Mouse (Mus musculus): Measurements from ENCODE around the gene Polr2h. TPM values are rescaled to one million over a fixed set of nuclear protein-coding genes. Genes with fewer than 3 reads are reported as not detected.

Gene Polr2h
- polyA plus RNA-seq, 1 experiment from 2014 or later = 155 TPM

DNA sequence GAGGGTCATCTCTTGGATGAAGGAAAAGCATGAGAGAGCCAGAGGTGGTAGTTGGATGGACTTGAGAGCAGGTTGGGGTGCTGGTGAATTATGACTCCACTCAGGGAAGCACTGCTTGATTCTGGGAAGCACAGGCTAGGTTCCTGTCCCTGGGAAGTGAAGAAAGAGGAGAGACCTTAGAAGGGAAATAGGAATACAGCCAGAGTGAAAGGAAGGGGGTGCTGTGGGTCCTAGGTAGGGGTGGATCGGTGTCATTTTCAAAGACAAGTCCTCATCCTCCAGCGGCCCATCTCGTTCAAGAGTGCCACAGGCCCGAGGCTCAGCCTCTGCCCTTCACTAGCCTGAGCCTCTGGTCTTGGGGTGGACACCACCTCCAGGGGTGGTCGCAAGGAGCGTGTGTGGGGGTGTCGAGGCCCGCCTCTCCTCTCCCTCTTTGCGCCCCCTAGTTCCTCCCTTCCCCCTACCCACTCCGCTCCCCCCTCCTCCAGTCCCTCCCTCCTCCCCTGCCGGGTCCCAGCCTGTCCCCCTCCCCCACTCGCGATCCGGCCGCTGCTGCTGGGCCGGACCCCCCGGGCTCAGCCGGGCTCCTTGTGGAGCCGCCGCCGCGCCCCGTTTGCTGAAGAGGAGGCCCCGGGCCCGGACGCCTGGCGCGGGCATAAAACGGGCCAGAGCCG lies 14.9 kb downstream of the Polr2h start:
- peaks cover 68% of the 10 kb centered on the region for H3K27me3 ChIP-seq (ENCODE audit: poor library complexity, severe bottlenecking)
- DNase-seq (ENCODE audit: extremely low spot score, low spot score) = peak; percentile 33
- H3K27ac ChIP-seq = peak overlapping the region; percentile 91
- H3K9me3 ChIP-seq = no peaks in the 10 kb centered on the region
- H3K36me3 ChIP-seq (replicated peaks) = no peaks in the 10 kb centered on the region
- peak overlapping the region; percentile 79 for H3K4me3 ChIP-seq
- peaks cover 39% of the 10 kb centered on the region for H3K4me1 ChIP-seq
- WGBS = under 1% methylated on average over 28 of the region's 30 CpGs

DNA sequence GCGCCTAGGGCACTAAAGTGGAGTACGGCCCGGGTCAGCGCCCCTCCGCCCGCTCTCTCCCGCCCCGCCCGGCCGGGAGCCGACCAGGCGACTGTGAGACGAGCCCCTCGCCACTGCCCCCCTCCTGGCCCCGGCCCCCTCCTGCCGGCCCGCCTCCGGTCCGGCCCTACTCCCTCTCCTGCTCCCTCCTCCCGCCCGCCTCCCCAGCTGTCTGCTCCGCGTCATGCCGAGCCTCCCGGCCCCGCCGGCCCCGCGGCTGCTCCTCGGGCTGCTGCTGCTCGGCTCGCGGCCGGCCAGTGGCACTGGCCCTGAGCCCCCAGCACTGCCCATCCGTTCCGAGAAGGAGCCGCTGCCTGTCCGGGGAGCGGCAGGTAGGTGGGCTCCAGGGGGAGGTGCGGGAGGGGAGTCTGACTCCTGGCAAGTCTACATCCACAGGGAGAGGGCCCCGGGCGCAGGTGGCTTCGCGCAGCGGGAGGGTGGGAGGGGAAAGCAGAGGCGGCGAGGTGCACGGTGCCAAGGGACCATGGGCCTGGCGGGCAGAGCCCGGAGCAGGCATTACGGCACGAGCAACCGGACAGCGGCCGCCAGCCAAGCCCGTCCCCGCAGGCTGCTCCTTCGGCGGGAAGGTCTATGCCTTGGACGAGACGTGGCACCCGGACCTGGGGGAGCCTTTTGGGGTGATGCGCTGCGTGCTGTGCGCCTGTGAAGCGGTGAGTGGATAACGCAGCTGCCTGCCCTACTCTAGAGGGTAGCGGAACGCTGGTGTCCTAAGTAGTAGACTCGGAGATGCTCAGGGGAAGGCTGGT lies 15.7 kb downstream of the Polr2h start, which contains the start of gene Chrd:
TSS of gene Chrd (plus strand) at position 203 of the 806 bp plus-strand sequence.
- Histone ChIP-seq H3K36me3 (replicated peaks) (no peaks in the 10 kb centered on the region), H3K4me3 (peak within 1 kb of the TSS; percentile 79), H3K27ac (peak within 1 kb of the TSS; percentile 91), H3K9me3 (no peaks in the 10 kb centered on the region), H3K4me1 (peaks cover 39% of the 10 kb centered on the region), H3K27me3 (ENCODE audit: poor library complexity, severe bottlenecking) (peaks cover 68% of the 10 kb centered on the region)
- under 1% methylated on average over 61 of the region's 70 CpGs for WGBS
- peak; percentile 69 for DNase-seq (ENCODE audit: extremely low spot score, low spot score)

DNA sequence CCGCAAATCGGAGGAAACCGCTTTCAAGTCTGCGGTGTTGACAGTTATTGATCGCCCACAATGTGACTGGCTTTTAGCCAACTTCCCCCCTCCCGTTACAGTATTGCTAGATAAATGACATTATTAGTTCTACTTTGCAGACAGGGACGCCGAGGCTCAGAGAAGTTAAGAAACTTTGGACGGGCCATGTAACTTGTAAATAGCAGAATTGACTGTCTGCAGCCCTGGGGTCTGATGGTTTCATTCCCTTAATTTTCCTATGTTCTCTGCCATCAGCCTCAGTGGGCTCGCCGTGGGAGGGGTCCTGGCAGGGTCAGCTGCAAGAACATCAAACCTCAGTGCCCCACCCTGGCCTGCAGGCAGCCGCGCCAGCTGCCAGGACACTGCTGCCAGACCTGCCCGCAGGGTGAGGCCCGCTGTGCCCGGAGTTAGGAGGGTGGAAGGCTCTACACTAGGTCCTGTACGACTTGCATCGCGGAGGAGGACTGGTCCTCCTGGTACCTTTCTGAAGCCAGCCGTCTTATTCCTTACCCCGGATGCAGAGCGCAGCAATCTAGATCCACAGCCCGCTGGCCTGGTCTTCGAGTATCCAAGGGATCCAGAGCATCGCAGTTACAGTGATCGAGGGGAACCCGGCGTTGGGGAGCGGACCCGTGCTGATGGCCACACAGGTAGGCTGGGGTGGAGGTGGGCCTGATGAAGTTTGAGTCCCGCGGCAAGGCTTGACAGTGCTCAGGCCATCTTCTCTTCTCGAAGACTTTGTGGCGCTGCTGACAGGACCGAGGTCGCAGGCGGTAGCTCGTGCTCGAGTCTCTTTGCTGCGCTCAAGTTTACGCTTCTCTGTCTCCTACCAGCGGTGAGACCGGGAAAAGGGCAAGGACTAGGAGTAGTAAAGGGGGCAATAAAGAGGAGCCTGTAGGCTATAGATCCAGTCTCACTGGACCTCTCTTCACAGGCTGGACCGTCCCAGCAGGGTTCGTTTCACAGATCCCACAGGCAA lies 16.6 kb downstream of the Polr2h start, which contains the start of gene Thpo:
TSS of gene Thpo (minus strand) at position 781 of the 1,000 bp plus-strand sequence.
- Histone ChIP-seq H3K36me3 (replicated peaks) (no peaks in the 10 kb centered on the region), H3K4me3 (peak within 1 kb of the TSS; percentile 79), H3K27me3 (ENCODE audit: poor library complexity, severe bottlenecking) (peaks cover 68% of the 10 kb centered on the region), H3K9me3 (no peaks in the 10 kb centered on the region), H3K4me1 (peaks cover 39% of the 10 kb centered on the region), H3K27ac (peak within 1 kb of the TSS; percentile 91)
- DNase-seq (ENCODE audit: extremely low spot score, low spot score) = peak; percentile 39
- WGBS = 3% methylated on average over 45 of the region's 45 CpGs

DNA sequence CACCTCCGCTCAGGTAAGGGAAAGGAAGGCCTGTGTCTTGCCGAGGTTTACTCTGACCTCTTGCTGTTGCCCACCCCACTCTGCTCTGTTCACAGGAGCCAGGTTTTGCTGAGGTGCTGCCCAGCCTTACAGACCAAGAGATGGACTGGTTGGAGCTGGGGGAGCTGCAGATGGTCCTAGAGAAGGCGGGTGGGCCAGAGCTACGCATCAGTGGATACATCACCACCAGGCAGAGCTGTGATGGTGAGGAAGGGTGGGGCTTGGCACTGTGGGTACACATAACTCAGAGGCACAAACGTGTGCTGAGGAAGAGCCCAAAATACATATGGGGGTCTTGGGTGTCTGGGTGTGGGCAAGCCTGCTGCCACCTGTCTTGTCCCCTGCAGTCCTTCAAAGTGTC lies 18.2 kb downstream of the Polr2h start:
- Histone ChIP-seq H3K4me1 (peaks cover 30% of the 10 kb centered on the region), H3K36me3 (replicated peaks) (no peaks in the 10 kb centered on the region; the same call in 1 of the 2 replicates), H3K4me3 (no peak overlapping the region), H3K27me3 (ENCODE audit: poor library complexity, severe bottlenecking) (peaks cover 62% of the 10 kb centered on the region), H3K27ac (no peak overlapping the region), H3K9me3 (no peaks in the 10 kb centered on the region)
- no peak for DNase-seq (ENCODE audit: extremely low spot score, low spot score)
- WGBS = 87% methylated on average over 5 of the region's 5 CpGs

DNA sequence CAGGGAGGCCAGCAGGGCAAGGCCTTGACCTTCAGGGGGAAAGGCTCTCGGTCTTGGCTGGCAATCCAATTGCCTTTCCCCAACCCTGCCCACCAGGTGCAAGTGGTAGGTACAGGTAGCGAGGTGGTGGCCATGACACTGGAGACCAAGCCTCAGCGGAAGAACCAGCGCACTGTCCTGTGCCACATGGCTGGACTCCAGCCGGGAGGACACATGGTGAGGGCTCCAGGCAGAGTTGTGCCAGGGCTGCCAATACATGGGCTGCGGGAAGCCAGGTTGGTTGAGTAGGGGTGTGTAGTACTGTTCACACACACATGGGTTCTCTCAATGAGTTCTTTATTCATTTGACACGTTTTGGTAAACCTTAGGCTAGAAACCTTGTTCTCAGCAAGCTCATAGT lies 18.7 kb downstream of the Polr2h start:
- DNase-seq (ENCODE audit: extremely low spot score, low spot score) = no peak
- WGBS = 92% methylated on average over 7 of the region's 7 CpGs
- H3K27ac ChIP-seq = no peak overlapping the region
- H3K9me3 ChIP-seq = no peaks in the 10 kb centered on the region
- no peak overlapping the region for H3K4me3 ChIP-seq
- H3K4me1 ChIP-seq = peaks cover 30% of the 10 kb centered on the region
- peaks cover 62% of the 10 kb centered on the region for H3K27me3 ChIP-seq (ENCODE audit: poor library complexity, severe bottlenecking)
- H3K36me3 ChIP-seq (replicated peaks) = no peaks in the 10 kb centered on the region; the same call in 1 of the 2 replicates

DNA sequence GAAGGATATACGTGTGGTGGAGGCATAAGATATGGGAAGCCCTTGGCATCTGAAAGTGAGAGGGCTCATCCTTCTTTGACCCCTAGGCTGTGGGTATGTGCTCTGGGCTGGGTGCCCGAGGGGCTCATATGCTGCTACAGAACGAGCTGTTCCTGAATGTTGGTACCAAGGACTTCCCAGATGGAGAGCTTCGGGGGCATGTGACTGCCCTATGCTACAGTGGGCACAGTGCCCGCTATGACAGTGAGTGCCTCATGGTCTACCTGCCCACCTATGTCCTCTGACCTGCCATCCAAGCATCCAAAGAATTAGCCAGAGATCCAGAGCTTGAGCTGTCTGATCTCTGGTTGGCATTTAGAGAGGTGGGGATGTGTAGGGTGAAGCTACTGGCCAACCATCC lies 19.4 kb downstream of the Polr2h start:
- DNase-seq (ENCODE audit: extremely low spot score, low spot score) = no peak
- 86% methylated on average over 5 of the region's 5 CpGs for WGBS
- Histone ChIP-seq H3K4me3 (no peak overlapping the region), H3K9me3 (no peaks in the 10 kb centered on the region), H3K36me3 (replicated peaks) (no peaks in the 10 kb centered on the region; the same call in 1 of the 2 replicates), H3K27ac (no peak overlapping the region), H3K27me3 (ENCODE audit: poor library complexity, severe bottlenecking) (peaks cover 56% of the 10 kb centered on the region), H3K4me1 (peaks cover 27% of the 10 kb centered on the region)

DNA sequence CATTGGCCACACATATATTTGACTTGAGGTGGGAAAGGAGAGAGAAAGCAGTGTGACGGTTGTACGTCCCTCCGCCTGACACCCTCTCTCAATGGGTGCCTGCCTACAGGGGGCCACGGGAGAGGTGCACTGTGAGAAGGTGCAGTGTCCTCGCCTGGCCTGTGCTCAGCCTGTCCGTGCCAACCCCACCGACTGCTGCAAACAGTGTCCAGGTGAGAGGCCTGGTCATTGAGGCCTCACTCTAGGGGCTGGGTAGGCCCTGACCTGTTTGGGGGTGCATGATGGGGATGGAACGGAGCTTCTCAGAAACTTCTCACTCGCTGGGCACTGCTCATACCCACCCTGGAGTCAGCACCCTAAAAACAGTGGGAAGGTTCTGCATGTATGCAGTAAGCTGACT lies 22.4 kb downstream of the Polr2h start:
- Histone ChIP-seq H3K27ac (no peak overlapping the region), H3K4me3 (no peak overlapping the region), H3K36me3 (replicated peaks) (no peaks in the 10 kb centered on the region; the same call in 1 of the 2 replicates), H3K9me3 (no peaks in the 10 kb centered on the region), H3K4me1 (no peaks in the 10 kb centered on the region), H3K27me3 (ENCODE audit: poor library complexity, severe bottlenecking) (peaks cover 26% of the 10 kb centered on the region)
- DNase-seq (ENCODE audit: extremely low spot score, low spot score) = no peak
- 89% methylated on average over 9 of the region's 9 CpGs for WGBS

DNA sequence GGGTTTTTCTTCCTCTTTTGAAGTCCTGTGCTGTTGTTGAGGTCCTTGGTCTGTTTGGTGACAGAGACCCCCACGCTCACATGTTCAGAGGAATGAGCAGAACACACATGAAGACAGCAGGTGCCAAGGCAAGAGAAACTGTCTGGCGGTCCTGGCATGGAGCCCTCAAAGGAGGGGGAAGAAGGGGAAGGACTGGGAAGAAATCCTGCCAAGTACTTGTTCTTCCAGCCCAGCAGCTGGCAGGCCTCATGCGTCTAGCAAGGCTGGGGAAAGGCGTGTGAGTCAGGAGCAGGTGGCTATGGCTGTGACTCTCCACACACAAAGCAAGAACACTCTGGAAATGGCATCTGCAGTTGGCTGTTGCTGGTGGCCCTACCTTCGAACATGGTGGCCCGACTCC lies 29.2 kb downstream of the Polr2h start:
- WGBS = 85% methylated on average over 6 of the region's 6 CpGs
- no peak overlapping the region for H3K4me3 ChIP-seq
- no peaks in the 10 kb centered on the region for H3K9me3 ChIP-seq
- no peaks in the 10 kb centered on the region for H3K27me3 ChIP-seq (ENCODE audit: poor library complexity, severe bottlenecking)
- H3K4me1 ChIP-seq = no peaks in the 10 kb centered on the region
- H3K27ac ChIP-seq = no peak overlapping the region
- no peaks in the 10 kb centered on the region for H3K36me3 ChIP-seq (replicated peaks)
- DNase-seq (ENCODE audit: extremely low spot score, low spot score) = no peak

DNA sequence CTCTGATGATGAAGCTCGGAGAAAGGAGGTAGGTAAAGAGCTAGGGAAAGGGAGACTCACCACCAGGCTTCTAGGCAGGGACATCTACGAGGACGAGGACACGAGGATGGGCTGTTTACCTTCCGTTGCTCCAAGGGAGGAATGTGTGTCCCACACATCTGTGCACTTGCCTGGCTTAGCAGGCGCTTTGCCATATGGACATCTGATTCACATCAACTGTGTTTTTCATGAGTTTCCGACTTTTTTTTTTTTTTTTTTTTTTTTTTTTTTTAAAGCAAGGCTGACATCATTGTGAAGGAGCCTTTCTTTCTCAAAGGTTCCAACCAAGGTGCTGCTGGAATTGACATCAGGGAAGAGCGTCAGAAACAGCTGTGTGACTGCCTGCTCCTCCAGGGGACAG lies 33.1 kb downstream of the Polr2h start:
- no peak for DNase-seq (ENCODE audit: extremely low spot score, low spot score)
- no peak overlapping the region for H3K4me3 ChIP-seq

DNA sequence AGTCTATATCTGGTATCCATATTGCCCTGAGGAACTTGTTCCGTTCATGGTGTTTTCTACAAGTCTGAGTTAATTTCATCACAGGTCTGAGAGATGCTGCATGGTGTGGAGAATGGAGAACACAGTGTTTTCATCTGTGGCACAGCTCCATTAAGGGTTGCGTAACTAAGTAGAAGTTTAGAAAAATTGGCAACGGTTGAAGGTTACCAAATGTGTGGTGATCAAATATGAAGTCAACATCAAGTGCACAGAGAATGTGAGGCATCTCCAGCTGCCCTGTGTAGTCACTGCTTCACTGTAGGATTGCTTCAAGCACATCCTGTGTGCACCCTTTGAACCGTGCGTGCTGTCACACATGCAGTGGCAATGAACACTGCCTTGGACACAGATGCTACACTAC lies 38.6 kb downstream of the Polr2h start:
- no peak for DNase-seq (ENCODE audit: extremely low spot score, low spot score)
- no peaks in the 10 kb centered on the region for H3K27me3 ChIP-seq (ENCODE audit: poor library complexity, severe bottlenecking)
- H3K4me1 ChIP-seq = 0 out of 2 replicates have a peak, but pooled peaks cover 3% of the 10 kb centered on the region
- no peaks in the 10 kb centered on the region for H3K9me3 ChIP-seq
- H3K4me3 ChIP-seq = no peak overlapping the region
- no peaks in the 10 kb centered on the region for H3K36me3 ChIP-seq (replicated peaks)
- H3K27ac ChIP-seq = no peak overlapping the region
- 94% methylated on average over 5 of the region's 5 CpGs for WGBS

More for the DNA sequence above, 33.1 kb downstream of the Polr2h start:
- no peaks in the 10 kb centered on the region for H3K4me1 ChIP-seq
- no peaks in the 10 kb centered on the region for H3K36me3 ChIP-seq (replicated peaks)
- H3K9me3 ChIP-seq = no peaks in the 10 kb centered on the region
- no peaks in the 10 kb centered on the region for H3K27me3 ChIP-seq (ENCODE audit: poor library complexity, severe bottlenecking)
- WGBS = 63% methylated on average over 8 of the region's 8 CpGs
- H3K27ac ChIP-seq = no peak overlapping the region

DNA sequence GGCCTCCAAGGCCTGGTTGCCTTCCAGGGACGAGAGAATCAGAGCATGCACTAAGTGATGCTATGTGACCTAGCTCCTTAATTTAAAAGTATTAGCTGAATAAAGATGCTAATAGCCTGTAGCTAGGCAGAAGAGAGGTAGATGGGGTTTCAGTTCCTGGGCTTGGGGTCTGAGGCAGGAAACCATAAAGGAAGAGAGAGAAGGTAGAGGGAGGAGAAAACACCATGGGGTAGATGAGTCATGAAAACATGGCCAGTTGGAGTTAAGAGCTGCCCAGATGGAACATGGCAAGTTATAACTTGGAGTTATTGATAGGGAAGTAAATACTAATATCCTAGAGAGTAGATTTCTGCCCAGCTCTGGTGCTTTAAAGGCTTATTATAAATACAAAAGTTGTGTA lies 39.9 kb downstream of the Polr2h start:
- no peak overlapping the region for H3K27ac ChIP-seq
- DNase-seq (ENCODE audit: extremely low spot score, low spot score) = no peak
- H3K4me3 ChIP-seq = no peak overlapping the region
- H3K27me3 ChIP-seq (ENCODE audit: poor library complexity, severe bottlenecking) = no peaks in the 10 kb centered on the region
- H3K4me1 ChIP-seq = 0 out of 2 replicates have a peak, but pooled peaks cover 3% of the 10 kb centered on the region
- H3K9me3 ChIP-seq = no peaks in the 10 kb centered on the region
- WGBS = 79% methylated on average over 1 of the region's 1 CpGs
- H3K36me3 ChIP-seq (replicated peaks) = no peaks in the 10 kb centered on the region

DNA sequence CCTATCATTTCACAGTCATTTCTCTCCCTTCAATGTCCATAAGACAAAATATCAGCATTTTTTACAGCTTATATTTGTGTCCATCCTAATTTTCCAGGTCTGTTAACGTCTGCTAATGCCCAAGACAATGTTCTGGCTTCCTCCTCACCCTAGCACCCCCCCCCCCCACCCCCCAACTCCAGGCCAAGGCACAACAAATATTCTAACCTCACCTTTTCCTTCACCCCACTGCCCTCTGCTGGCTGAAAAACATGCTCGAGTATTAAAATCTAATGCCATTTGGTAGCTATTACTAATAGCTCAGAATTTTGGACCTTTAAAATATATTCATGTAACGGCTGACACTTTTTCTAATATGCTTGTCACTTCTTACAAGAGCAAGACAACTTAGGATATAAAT lies 44.2 kb downstream of the Polr2h start:
- Histone ChIP-seq H3K27me3 (ENCODE audit: poor library complexity, severe bottlenecking) (no peaks in the 10 kb centered on the region), H3K36me3 (replicated peaks) (no peaks in the 10 kb centered on the region), H3K4me3 (no peak overlapping the region), H3K4me1 (0 out of 2 replicates have a peak, but pooled peaks cover 3% of the 10 kb centered on the region), H3K9me3 (no peaks in the 10 kb centered on the region), H3K27ac (no peak overlapping the region)
- DNase-seq (ENCODE audit: extremely low spot score, low spot score) = peak; percentile 29
- 18% methylated on average over 3 of the region's 3 CpGs for whole genome bisulfite sequencing
